Mouse (Mus musculus): ENCODE results near the gene Nav1. TPM values are rescaled to one million over a fixed set of nuclear protein-coding genes. Genes with fewer than 3 reads are reported as not detected.

Nav1 gene
- total RNA-seq, 2 experiments from 2014 or later: 33.0 to 36.0 TPM

Small RNA genes within 50 kb of the gene (microRNA-seq; reads per million reads assigned to microRNA genes)
- gene Mir1231: not detected

Other genes with a start within 250 kb of the Nav1 start
- gene Shisa4, start 232.1 kb downstream of the Nav1 start, total RNA-seq (2021): 100 to 1,000 TPM; 121 to 136 TPM
- gene Ipo9, start 176.8 kb downstream of the Nav1 start, total RNA-seq (2021): 10 to 100 TPM; 89.2 to 90.6 TPM
- gene Csrp1, start 112.8 kb upstream of the Nav1 start, total RNA-seq (2021): 100 to 1,000 TPM; 109 to 114 TPM
- gene Phlda3, start 158.8 kb upstream of the Nav1 start, total RNA-seq (2021): 10 to 100 TPM; 30.6 to 38.0 TPM
- 100 to 1,000 TPM; 298 to 331 TPM for gene Tnni1, start 172.1 kb upstream of the Nav1 start, total RNA-seq (2021)
- gene Lad1, start 211.3 kb upstream of the Nav1 start, total RNA-seq (2021): under 1 TPM; 0.39 to 0.44 TPM
- gene Tnnt2, start 229.1 kb upstream of the Nav1 start, total RNA-seq (2021): 100 to 1,000 TPM; 160 to 174 TPM

All from gastrocnemius, postnatal 4 days (tissue).